Mouse (Mus musculus): ENCODE data around the gene Atp5l.
A peak's percentile ranks its signal among the peaks of the same experiment; 100 is the strongest.

DNA sequence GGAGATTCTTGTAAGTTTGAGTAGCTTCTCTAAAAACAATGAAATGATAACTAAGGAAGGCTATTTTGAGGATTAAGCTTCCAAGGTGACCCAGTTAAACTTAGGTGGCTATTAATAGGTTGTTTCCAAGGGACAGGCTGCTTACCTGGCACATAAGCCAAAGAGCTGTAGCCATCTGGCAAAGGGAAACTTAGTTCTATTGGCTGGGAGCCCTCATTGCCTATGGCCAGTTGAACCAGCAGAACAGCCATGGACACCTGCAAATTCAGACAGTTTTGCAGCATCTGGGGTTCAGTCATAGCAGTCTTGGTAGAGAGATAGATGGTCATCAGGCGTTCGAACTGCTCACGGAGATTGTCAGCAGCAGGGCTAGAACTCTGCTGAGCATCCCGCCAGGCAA is 21.9 kb upstream of the Atp5l start:
- TF ChIP-seq CTCF (IDR thresholded peaks at IDR 0.05), result no peak
- TF ChIP-seq POLR2A (IDR thresholded peaks at IDR 0.05; ENCODE audit: insufficient read depth, low read depth, low read length), result 0 out of 2 replicates have a peak, but pooled peaks have one; percentile 20

Data from heart, adult 2 months (tissue).